Mouse (Mus musculus) kidney, postnatal 0 days (tissue): ENCODE results near the gene Arfgap2. TPM values are rescaled to one million over a fixed set of nuclear protein-coding genes. Genes with fewer than 3 reads are reported as not detected.
A peak's percentile ranks its signal among the peaks of the same experiment; 100 is the strongest.

Experiments
- ATAC-seq: fragments of 200-750 bp; cut with Nextera tagmentation; replicated peaks from 2 replicates; pipeline ENCODE4 v1.8.0; 2017; ENCODE audit warnings: low read depth, moderate number of reproducible peaks, moderate TSS enrichment, moderate library complexity; ENCODE audit not compliant: low FRiP score
- DNase-seq: peaks from one replicate; pipeline ENCODE4 v3.0.0-alpha.2; 2016; ENCODE audit warnings: low spot score
- H3K27ac ChIP-seq: fragments of 300-500 bp; sonication (generic); 2 replicates; pipeline ENCODE4 v1.5.1; 2014; ENCODE audit warnings: mild to moderate bottlenecking
- H3K27me3 ChIP-seq: fragments of 300-500 bp; sonication (generic); 2 replicates; pipeline ENCODE4 v1.6.1; 2014; ENCODE audit warnings: low read length, mixed read lengths; ENCODE audit not compliant: insufficient read depth
- H3K36me3 ChIP-seq: fragments of 300-500 bp; sonication (generic); 2 replicates; pipeline ENCODE4 v1.6.1; 2014; ENCODE audit warnings: low read length, mixed read lengths; ENCODE audit not compliant: insufficient read depth
- H3K4me1 ChIP-seq: fragments of 300-500 bp; sonication (generic); replicated peaks from 2 replicates; pipeline ENCODE4 v1.6.1; 2014; ENCODE audit warnings: antibody characterized with exemption, low read length, mixed read lengths; ENCODE audit not compliant: insufficient read depth
- H3K4me2 ChIP-seq: fragments of 300-500 bp; sonication (generic); 2 replicates; pipeline ENCODE4 v1.6.1; 2014; ENCODE audit warnings: mild to moderate bottlenecking, low read length, moderate library complexity, mixed read lengths
- H3K4me3 ChIP-seq: fragments of 300-500 bp; sonication (generic); replicated peaks from 2 replicates; pipeline ENCODE4 v1.5.1; 2014; ENCODE audit warnings: low read depth, low read length
- H3K9ac ChIP-seq: fragments of 300-500 bp; sonication (generic); 2 replicates; pipeline ENCODE4 v1.6.1; 2014; ENCODE audit warnings: low read depth, low read length
- H3K9me3 ChIP-seq: fragments of 300-500 bp; sonication (generic); replicated peaks from 2 replicates; pipeline ENCODE4 v1.6.1; 2016; ENCODE audit warnings: low read length, inconsistent platforms, mixed read lengths
- CTCF ChIP-seq: IDR thresholded peaks from 2 replicates; pipeline ENCODE4 v1.5.1; 2016; ENCODE audit warnings: antibody characterized with exemption, low read depth, mild to moderate bottlenecking, moderate library complexity
- WGBS: fragments of 180-500 bp; shearing (Covaris S2); extraction: QIAGEN DNeasy Blood & Tissue Kit; methylation state at CpG from one replicate; pipeline ENCODE4 v1.1.7; 2014; 5-methylcytosine and 5-hydroxymethylcytosine counted together
- polyA plus RNA-seq: library from polyadenylated mRNA; unstranded; fragments of >200 nt; fragmentation: Nextera tagmentation; extraction: Ambion mirVana; gene quantifications from 2 replicates; pipeline ENCODE4 v1.2.1, GENCODE M21; 2015

Arfgap2 gene
- polyA plus RNA-seq, 1 experiment from 2014 or later = 66.6 TPM

DNA sequence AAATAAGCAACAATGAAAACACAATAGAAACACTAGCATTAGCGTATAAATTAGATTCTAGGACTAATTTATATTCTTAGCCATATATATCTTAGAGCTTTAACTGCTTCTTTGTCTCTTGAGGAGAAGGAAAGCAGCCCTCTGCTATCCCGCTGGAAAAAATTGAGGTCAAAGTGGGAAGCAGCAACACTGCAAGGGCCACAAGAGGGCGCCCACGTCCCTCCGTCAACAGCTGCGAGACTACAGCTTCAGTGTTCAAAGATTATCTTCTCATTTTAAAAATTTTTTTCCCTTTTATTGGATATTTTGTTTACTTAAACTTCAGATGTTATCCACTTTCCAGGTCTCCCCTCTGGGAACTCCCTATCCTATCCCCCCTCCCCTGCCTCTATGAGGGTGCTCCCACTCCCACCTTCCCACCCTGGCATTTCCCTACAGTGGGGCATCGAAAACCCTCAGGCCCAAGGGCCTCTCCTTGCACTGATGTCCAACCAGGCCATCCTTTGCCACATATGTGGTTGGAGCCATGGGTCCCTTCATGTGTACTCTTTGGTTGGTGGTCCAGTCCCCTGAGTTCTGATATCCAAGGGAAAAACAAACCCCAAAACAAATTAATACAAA is 21.2 kb downstream of the Arfgap2 start:
- WGBS = 14% methylated on average over 7 of the region's 7 CpGs

GRCm38 (mm10) chr2:91287563-91287962 is 22.8 kb downstream of the Arfgap2 start:
- H3K9ac ChIP-seq = no peak overlapping the region
- no peaks in the 10 kb centered on the region for H3K9me3 ChIP-seq
- 65% methylated on average over 6 of the region's 6 CpGs for whole genome bisulfite sequencing
- ATAC-seq = no peak
- no peak for TF ChIP-seq CTCF
- H3K4me2 ChIP-seq = no peak overlapping the region
- no peak for DNase-seq
- H3K36me3 ChIP-seq = no peaks in the 10 kb centered on the region
- H3K4me3 ChIP-seq = no peak overlapping the region
- no peak overlapping the region for H3K27ac ChIP-seq
- no peaks in the 10 kb centered on the region for H3K27me3 ChIP-seq
- no peaks in the 10 kb centered on the region for H3K4me1 ChIP-seq

More for the DNA sequence above, 21.2 kb downstream of the Arfgap2 start:
- peak; percentile 97 for TF ChIP-seq CTCF
- Histone ChIP-seq H3K4me3 (no peak overlapping the region), H3K4me2 (no peak overlapping the region), H3K9ac (no peak overlapping the region), H3K36me3 (no peaks in the 10 kb centered on the region), H3K27me3 (no peaks in the 10 kb centered on the region), H3K27ac (no peak overlapping the region), H3K9me3 (no peaks in the 10 kb centered on the region), H3K4me1 (no peaks in the 10 kb centered on the region)
- peak; percentile 92 for DNase-seq
- no peak for ATAC-seq

GRCm38 (mm10) chr2:91291197-91292007 is 26.6 kb downstream of the Arfgap2 start:
- ATAC-seq (no peak), DNase-seq (no peak)
- Histone ChIP-seq H3K9me3 (no peaks in the 10 kb centered on the region), H3K4me3 (no peak overlapping the region), H3K4me1 (no peaks in the 10 kb centered on the region), H3K9ac (no peak overlapping the region), H3K27ac (no peak overlapping the region), H3K27me3 (no peaks in the 10 kb centered on the region), H3K36me3 (no peaks in the 10 kb centered on the region), H3K4me2 (no peak overlapping the region)
- 57% methylated on average over 12 of the region's 12 CpGs for WGBS
- no peak for TF ChIP-seq CTCF

DNA sequence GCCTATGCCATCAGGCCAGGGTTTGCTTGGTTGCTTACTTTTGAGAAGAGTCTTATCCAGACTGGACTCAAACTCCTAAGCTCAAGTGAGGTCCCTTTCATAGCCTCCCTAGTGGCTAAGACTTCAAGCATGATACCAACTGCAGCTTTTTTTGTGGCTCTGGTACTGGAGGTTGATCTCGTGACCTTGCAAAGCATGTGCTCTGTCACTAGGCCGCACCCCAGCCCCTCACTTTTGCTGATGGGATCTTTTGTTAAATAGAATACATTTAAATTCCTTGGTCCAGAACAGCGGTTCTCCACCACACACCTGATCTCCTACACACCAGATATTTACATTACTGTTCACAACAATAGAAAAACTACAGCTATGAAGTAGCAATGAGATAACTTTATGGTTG is 29.5 kb downstream of the Arfgap2 start:
- Histone ChIP-seq H3K9me3 (no peaks in the 10 kb centered on the region), H3K9ac (no peak overlapping the region), H3K4me3 (no peak overlapping the region), H3K27me3 (no peaks in the 10 kb centered on the region), H3K4me1 (no peaks in the 10 kb centered on the region), H3K27ac (no peak overlapping the region), H3K36me3 (no peaks in the 10 kb centered on the region), H3K4me2 (no peak overlapping the region)
- ATAC-seq (no peak), DNase-seq (no peak)
- TF ChIP-seq CTCF = no peak
- WGBS = 77% methylated on average over 3 of the region's 3 CpGs

GRCm38 (mm10) chr2:91295895-91296294 is 31.1 kb downstream of the Arfgap2 start:
- H3K4me1 ChIP-seq = no peaks in the 10 kb centered on the region

GRCm38 (mm10) chr2:91299156-91299555 is 34.4 kb downstream of the Arfgap2 start:
- H3K27me3 ChIP-seq = no peaks in the 10 kb centered on the region
- H3K27ac ChIP-seq = no peak overlapping the region
- H3K4me1 ChIP-seq = no peaks in the 10 kb centered on the region
- DNase-seq (no peak), ATAC-seq (no peak; the same call in 1 of the 2 replicates)
- H3K9ac ChIP-seq = no peak overlapping the region
- no peak overlapping the region for H3K4me2 ChIP-seq
- no peaks in the 10 kb centered on the region for H3K36me3 ChIP-seq
- no peak overlapping the region for H3K4me3 ChIP-seq
- 68% methylated on average over 3 of the region's 3 CpGs for WGBS
- no peaks in the 10 kb centered on the region for H3K9me3 ChIP-seq
- TF ChIP-seq CTCF = no peak

More at GRCm38 (mm10) chr2:91295895-91296294, 31.1 kb downstream of the Arfgap2 start:
- Histone ChIP-seq H3K4me2 (no peak overlapping the region), H3K4me3 (no peak overlapping the region), H3K9me3 (no peaks in the 10 kb centered on the region), H3K9ac (no peak overlapping the region), H3K27me3 (no peaks in the 10 kb centered on the region), H3K36me3 (no peaks in the 10 kb centered on the region), H3K27ac (no peak overlapping the region)
- TF ChIP-seq CTCF = no peak
- ATAC-seq (no peak), DNase-seq (no peak)
- 93% methylated on average over 5 of the region's 5 CpGs for WGBS
